Mouse (Mus musculus) kidney, postnatal 10 days (tissue): ENCODE results near the gene Insm2.
"Not testable (repeated sequence)": the region's sequence is repeated elsewhere in the genome, so short reads cannot be mapped to it uniquely, and the experiment has no call there.

Experiments
- DNase-seq: peaks from one replicate; pipeline ENCODE4 v3.0.0; 2021; ENCODE audit warnings: mixed read lengths

The Insm2 gene

DNA sequence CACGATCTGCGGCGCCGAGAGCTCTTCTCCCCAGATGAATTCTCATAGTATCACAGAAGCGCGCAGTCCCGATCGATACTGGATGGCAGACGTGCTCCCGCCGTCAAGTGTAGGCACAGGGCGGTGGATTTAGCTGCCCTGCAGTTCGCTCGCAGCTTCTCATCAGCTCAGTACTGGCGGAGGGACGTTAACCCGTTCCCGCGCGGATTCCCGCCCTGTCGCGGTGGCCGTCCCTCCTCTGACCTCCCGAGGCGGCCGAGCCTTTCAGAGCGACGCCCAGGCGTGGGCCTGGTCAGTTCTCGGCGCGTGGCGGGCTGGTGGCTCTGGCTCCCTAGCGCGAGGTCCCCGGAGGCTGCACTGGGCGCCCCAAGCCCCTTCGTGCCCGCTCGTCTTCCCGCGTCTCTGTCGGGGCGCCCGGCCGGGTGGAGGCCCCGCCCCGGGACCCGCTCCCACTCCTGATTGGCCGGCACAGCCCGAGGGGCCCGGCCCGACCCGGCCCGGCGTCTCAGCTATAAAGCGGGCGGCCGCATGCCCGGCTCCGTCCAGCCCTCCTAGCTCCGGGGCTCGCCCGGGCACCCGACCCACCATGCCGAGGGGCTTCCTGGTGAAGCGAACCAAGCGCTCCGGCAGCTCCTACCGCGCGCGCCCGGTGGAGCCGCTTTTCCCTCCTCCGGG lies at the start of gene Insm2:
Gene Insm2 (plus strand): TSS at position 541 of the 675 bp plus-strand sequence.
- DNase-seq = peak; percentile 13

DNA sequence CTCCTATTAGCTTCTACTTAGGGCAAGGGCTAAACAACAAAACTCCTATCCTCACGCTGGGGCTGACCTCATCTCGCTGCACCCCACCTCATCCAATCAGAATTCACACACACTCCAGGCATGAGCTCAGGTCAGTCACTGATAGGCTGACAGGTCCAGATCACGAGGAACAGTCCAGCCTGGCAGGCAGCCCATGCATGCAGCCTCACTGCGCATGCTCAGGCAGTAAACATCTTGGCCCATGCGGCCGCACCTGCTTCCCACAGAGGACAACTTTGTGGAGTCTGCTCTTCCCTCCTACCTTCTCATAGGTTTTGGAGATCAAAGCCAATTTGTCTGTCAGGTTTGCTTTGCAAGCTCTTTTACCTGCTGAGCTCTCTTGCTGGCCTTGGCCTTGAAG lies 44.3 kb upstream of the Insm2 start:
- DNase-seq = not testable (repeated sequence)

DNA sequence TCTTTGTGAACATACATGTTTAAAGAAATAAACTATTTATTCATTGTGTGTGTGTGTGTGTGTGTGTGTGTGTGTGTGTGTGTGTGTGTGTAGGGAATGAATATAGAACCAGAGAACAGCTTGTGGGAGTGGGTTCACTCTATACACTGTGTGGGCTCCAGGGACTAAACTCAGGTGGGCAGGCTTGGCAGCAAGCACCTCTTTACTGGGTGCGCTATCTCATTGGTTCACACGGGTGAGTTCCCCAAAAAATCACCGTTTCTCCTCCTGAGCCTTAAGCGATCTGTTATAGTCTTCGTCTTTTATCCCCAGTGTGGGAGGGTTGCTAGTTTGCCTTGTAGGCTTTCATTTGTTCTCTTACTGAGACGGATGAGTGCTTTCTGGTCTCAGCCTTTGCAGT lies 41.4 kb upstream of the Insm2 start:
- no peak for DNase-seq

DNA sequence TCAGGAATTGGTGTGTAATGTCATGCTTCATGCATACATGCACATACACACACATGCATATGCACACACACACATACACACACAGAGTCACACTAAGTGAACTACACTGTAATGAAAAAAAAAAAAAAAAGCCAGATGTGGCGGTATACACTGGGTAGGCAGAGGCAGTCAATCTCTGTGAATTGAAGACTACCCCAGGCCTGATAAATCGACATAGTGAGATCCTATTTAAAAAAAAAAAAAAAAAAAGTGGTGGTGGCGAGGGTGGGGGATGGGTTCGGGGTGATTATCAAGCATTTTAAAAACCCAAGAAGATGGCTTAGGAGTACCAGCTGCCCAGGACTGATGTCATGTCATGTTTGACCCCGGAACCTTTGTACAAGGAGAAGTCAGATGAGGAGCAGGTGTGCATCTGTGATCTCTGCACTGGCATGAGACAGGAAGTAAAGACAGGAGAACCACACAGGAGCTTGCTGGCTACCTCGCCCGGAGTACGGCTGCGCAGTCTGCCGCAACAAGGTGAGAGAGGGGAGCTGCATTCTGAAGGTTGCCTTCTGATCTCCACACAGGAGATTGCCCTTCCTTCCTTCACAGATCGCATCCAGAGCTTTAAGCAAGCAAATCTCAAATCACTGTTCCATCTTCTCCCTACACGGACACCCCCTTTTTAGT lies 39.9 kb upstream of the Insm2 start:
- DNase-seq = no peak

DNA sequence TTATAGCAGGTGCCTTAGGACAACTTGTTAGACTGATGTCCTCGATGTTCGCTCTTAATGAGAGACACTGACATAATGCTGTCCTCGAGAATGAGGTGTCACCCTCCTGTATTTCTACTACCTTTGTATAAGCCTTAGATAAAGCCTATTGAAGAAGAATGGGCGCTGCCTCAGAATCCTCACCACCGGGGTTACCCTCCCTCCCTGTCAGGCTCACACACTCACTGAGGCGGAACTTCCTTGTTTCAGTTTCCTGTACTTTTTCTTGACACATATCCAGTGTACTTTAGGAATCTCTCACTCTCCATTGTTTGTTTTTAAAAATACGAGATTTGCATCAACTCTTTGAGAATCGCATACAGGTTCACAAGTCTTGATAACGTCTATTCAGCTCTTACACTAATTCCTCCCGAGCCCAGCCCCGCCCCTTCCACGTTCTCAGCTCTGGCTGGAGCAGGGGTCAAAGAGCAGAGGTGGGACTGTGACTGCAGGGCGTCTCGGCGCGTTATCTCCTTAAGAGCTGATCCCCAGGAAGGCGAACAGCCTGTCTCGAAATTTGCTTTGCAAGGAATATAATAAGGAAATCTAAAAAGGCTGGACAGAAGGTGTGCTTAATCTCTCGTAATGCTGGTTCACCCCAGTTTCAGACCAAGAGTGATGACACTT lies 39.1 kb upstream of the Insm2 start:
- peak; percentile 40 for DNase-seq

DNA sequence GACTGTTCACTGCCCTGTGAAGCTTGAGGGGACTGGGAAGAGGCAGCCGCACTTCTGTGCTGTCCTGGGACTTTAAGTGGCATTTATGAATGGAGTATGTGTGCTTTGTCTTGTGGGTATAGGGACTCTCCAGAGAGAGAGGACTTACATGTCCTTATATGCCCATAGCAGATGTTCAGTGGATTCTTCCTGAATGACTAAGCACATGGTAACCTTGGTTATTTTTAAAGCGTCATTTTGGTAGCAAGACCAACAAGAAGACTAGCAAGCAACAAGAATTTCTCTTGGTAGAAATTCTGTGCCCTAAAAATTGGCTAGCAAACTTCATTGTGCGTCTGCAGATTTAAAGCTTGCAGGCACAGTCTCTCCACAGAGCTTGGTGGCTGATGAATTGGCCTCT lies 35.5 kb upstream of the Insm2 start:
- no peak for DNase-seq

DNA sequence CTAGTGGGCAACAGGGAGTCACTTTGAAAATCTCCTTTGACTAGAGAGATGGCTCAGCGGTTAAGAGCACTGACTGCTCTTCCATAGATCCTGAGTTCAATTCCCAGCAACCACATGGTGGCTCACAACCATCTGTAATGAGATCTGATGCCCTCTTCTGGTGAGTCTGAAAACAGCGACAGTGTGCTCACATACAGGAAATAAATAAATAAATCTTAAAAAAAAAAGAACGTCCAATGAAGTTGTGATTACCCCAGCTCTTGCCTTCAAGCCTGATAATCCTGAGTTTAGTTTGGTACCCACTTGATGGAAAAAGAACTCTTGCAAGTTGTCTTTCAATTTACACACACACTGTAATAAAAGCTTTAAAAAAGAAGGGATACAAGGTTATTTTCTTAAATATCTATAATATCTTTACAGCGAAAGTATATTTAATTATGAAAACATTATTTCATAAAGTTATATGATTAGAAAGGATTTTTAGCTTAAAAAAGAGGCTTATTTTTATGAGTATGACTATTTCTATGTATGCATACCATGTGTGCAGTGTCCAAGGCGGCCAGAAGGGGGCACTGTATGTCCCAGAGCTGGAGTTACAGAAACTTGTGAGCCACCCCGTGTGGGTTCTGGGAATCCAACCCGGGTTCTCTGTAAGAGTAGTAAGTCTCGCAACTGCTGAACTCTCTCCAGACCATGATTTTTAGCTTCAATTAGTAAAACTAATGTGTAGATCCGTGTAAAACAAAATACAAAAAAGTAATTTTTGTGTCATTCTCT lies 34.9 kb upstream of the Insm2 start:
- DNase-seq = no peak

DNA sequence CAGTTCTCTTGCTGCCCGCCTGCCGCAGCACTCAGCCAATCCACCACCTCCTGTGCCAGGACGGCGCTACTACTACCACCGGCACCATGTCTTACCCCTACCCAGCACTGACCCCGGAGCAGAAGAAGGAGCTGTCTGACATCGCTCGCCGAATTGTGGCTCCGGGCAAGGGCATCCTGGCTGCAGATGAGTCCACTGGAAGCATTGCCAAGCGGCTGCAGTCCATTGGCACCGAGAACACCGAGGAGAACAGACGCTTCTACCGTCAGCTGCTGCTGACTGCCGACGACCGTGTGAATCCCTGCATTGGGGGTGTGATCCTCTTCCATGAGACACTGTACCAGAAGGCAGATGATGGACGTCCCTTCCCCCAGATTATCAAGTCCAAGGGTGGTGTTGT lies 34.0 kb upstream of the Insm2 start, which contains the start of gene Aldoart2:
Gene Aldoart2 (plus strand): TSS at position 34 of the 400 bp plus-strand sequence.
- no peak for DNase-seq

DNA sequence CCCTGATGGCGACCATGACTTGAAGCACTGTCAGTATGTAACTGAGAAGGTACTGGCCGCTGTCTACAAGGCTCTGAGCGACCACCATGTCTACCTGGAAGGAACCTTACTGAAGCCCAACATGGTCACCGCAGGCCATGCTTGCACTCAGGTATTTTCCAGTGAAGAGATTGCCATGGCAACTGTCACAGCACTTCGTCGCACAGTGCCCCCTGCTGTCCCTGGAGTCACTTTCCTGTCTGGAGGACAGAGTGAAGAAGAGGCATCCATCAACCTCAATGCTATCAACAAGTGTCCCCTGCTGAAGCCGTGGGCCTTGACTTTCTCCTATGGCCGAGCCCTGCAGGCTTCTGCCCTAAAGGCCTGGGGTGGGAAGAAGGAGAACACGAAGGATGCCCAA lies 33.4 kb upstream of the Insm2 start:
- no peak for DNase-seq

DNA sequence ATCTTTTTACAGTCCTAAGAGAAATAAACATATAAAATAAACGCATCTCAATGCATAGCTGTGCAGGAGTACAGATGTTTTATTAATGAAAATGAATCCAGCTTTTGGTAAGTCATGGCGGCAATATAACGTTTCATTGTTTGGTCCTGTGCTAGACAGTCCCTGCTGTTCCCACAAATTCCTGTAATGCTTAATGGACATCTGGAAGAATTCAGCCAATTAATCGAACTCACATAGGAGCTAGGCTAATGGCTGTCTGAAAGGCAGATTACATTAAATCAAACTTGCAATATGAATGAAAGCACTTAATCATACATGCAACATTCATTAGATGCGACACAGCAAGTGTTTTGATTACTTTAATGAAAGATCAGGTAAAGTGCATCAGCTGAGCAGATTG lies 32.4 kb upstream of the Insm2 start:
- no peak for DNase-seq

DNA sequence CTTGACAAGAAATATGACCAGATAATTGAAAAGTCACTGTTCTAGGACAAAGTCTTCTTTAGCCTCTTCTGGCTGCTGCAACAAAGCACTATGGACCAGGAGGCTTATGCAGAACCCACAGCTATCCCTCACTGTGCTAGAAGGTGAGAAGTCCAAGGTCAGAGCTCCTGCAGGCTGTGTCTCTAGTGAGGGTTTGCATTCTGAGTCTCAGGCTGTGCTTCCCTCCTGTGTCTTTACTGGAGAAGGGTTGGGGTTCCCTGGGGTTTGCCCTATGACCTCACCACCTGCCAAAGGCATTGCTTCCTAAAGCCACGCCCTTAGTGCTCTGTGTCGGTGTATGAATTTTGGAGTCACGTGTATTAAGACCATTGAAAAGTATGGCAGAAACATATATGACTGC lies 30.8 kb upstream of the Insm2 start:
- no peak for DNase-seq

DNA sequence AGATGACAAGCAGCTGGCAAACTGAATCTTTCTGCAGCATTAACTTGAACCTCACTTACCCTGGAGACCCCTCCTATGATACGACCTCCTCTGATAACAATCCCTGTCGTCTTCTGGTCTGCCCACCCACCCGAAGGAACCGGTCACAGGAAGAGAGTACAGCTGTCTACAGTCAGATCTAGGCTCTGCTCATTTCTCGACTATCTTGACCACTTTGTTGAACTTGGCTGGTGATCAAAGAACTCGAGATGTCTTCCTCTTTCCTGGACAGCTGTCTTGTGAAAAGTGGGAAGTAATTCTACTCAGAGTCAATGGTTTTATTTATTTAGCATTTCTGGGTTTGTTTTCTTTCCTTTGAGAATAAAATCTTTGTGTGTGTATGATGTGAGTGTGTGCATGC lies 29.6 kb upstream of the Insm2 start:
- DNase-seq = peak; percentile 26

DNA sequence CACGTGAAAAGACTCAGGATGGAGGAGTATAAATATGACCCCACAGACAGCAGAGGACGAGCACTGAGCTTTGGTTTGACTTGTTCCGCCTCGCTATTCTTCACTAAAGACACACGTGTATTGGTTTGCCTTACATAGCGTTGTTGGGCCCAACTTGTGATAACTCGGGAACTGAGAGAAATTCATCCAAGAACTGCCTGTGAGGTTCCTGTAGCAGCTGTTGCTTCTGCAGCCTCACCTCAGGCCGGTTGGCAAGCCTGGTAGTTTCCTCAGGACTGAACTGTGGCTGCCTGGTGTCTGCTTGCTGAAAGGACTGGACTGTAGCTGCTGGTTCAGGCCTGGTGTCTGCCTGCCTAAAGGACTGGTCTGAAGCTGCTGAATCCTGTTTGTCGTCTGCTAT lies 28.6 kb upstream of the Insm2 start:
- DNase-seq = no peak

DNA sequence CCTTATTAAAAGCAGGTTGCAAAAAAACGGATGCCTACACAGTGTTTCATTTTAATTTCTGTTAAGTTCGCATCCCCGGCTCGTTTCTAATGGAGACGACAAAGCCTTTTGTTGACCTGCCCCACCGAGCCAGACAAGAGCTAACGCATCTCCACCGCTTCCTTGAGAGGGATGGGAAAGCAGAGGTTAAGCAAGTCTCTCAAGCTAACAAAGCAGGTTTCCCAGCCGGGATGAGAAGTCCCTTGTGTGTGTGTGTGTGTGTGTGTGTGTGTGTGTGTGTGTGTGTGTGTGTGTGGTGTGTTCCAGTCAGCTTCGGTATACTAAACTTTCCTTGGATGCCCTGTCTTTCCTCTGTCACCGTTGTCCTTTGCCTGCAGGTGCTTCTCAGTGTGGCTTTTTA lies 28.0 kb upstream of the Insm2 start:
- DNase-seq = no peak

DNA sequence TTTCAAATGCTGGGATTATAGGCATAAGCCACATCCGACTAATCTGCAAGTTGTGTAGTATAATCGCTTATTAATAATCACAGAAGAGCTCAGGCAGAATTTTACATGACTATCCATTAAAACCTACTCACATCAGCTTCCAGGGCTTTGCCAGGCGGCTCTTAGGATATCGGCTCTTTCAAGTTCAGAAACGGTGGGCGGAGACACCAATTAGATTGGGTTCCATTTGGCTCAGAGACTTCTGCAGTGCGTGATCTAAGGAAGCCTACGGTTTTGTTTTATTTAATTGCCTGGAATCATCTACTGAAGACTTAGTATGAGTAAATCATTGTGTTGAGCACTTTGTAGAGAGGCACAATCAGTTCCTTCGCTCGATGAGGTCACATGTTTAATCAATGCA lies 27.6 kb upstream of the Insm2 start:
- DNase-seq = no peak

DNA sequence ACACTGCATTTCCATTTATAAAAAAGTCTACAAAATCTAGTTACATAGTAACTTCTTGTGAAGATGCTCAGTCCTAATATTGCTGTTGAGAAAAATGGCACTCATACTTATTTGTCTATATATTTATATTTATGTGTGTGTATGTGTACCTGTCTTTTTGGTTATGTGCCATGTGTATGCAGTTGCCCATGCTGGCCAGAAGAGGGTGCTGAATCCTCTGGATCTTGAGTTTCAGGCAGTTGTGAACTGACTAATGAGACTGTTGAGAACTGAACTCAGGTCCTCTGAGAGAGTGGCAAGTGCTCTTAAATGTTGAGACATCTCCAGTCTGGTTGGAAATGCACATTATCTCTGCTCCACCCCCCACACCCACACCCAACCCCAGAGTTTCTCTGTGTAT lies 26.1 kb upstream of the Insm2 start:
- no peak for DNase-seq

DNA sequence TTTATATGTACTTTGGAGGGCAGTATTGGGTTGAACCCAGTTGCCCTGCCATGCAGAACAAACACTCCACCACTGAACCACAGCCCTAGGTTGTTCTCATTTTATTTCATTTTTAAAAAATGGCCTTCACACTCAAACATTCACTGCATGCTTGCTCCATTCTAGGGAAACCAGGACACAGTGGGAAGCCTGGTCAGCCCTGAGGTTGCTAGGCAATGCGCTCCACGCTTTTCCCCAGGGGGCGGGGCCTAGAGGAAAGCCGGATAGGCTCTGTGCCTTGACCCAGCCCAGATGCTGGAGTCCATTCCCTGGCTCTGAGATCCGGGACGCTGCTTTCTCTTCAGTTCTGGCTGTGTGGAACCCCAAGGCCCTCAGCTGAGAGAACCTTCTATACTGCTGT lies 25.4 kb upstream of the Insm2 start:
- DNase-seq = peak; percentile 38

DNA sequence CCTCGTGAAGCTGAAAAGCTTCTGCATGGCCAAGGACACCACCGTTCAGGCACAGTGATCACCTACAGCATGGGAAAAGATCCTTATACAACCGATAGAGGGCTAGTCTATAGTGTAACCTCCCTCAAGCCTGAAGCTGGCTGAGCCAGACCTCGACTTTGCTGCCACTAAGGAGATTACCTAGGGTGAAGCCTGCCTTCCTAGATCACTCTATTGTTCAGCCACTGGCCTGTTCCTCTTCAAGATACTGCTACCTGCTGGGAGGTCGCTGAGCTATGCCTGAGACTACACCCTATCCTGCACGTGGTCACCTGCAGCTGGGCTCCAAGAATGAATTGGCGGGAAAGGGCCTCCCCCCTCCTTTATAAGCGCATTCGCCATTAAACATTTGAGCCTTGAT lies 12.3 kb upstream of the Insm2 start:
- not testable (repeated sequence) for DNase-seq

DNA sequence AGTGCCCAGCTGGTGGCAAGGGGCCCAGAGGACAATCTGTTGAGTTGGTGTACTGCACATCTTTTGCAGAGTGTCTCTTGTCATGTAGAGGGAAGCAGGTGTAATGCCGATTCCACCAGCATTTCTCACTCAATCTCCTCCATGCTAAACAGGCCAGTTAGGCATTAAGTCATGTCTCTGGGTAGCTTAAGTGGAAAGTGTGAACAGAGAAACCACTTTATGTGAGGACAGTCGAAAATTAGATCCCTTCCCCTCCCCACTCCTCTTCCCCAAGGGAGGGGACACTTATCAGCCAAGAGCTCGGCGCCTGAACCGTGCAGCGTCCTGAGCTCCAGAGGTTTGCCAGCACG lies 715 bp upstream of the Insm2 start:
- no peak for DNase-seq

DNA sequence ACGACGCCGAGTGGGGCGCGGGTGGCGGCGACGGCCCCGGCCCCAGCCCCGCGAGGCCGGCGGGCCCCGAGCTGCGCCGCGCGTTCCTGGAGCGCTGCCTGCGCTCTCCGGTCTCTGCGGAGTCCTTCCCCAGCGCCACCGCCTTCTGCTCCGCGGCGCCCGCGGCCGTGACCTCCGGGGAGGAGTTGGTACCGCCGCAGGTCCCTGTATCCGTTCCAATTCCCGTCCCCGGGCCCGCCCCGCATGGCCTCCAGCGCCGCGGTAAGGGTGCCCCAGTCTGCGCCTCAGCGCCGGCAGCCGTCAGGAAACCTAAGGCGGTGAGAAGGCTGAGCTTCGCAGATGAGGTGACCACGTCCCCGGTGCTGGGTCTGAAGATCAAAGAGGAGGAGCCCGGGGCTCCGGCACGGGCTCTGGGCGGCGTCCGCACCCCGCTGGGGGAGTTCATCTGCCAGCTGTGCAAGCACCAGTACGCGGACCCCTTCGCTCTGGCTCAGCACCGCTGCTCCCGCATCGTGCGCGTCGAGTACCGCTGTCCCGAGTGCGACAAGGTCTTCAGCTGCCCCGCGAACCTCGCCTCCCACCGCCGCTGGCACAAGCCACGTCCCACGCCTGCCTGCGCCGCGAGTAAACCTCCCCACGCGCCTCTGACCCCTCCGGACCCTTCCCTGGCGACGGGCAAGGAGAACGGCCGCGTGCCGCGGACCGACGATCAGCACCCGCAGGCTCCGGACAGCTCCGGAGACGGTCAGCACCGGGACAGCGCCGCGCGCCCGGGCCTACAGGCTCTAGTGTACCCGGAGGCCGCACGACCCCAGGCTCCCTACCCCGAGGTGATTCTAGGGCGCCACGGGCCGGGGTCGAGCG lies 644 bp downstream of the Insm2 start:
- peak; percentile 85 for DNase-seq

DNA sequence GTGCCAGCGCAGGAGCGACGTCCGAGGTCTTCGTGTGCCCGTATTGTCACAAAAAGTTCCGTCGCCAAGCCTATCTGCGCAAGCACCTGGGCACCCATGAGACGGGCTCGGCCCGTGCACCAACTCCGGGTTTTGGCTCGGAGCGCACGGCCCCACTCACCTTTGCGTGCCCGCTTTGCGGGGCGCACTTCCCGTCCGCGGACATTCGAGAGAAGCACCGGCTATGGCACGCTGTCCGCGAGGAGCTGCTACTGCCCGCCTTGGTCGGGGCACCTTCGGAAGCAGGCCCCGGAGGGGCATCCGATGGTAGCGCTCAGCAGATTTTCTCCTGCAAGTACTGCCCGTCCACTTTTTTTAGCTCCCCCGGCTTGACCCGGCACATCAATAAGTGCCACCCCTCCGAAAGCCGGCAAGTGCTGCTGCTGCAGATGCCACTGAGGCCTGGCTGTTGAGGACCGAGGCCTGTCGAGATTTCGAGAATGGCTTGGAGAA lies 1.3 kb downstream of the Insm2 start:
- DNase-seq = no peak

DNA sequence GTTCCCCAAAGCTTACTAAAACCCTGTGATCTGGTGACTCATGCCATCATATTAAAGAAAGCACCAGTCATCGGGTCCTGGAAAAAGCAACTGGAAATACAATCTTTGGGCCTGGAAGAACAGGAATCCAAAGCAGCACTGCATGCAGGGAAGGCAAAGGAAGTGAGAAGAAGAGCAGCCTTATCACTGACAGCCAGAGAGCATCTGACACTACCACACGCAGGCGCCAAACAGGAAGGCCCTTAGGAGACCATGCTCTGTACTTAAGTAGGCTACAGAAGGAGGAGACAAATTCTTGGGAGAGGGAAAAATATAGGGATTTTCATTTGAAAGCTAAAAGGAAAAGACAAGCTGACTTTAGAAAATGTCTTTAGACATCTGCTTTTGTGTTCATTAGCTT lies 5.2 kb downstream of the Insm2 start:
- DNase-seq = no peak
